Mouse (Mus musculus): ENCODE results near the gene Tgfbr2.

DNA sequence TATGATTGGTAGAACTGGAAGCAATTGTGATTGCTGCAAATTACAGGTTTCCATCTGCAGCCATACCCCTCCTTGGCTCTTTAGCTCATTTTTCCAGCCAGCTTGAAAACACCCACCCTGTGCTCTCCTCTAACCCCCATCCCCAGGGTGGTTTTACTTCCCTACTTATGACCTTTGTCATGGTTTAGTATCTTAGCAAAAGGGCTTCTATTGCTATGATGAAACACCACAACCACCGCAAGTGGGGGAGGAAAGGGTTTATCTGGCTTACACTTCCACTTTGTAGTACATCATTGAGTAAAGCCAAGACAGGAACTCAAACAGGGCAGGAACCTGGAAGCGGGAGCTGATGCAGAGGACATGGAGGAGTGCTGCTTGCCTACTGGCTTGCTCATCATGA lies 97.7 kb downstream of the Tgfbr2 start:
- TF ChIP-seq CTCF (IDR thresholded peaks at IDR 0.05; ENCODE audit: borderline replicate concordance, insufficient read depth, low read depth, low read length) (no peak), POLR2A (IDR thresholded peaks at IDR 0.05; ENCODE audit: borderline replicate concordance, insufficient read depth, low read length) (no peak)

Measured in cerebellum, adult 2 months (tissue).